Mouse (Mus musculus): ENCODE data around the gene Gm21094. TPM values are rescaled to one million over a fixed set of nuclear protein-coding genes. Genes with fewer than 3 reads are reported as not detected.

Gm21094 gene
- not detected for polyA plus RNA-seq (2014; fragmentation: Illumina TruSeq; extraction: RNeasy Lipid Tissue Mini Kit (QIAGEN cat#74804); ENCODE audit: low replicate concordance)

DNA sequence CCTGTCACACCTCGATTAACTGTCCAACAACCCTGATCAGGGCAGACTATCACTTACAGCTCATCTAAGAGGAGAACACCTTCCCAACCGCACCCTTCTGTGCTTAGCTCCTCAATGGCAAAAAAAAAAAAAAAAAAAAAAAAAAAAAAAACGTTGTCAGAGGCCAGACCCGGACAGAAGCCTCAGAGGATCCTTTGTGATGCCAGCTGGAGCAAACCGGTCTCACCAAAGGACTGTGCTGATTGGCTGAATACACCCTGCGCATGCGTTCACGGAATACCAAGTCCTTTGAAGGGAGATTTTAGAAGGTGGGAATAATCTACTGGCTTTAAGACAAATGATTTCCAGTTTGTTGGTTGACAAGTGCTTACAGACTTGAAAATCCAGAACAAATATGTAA, at the start of gene Gm21094:
TSS of gene Gm21094 (minus strand) at position 101 of the 400 bp plus-strand sequence.

